Comparison of ENCODE assay signal across 22 mouse cellular contexts in genomic region chr11:6323348-6323747, GRCm38 (mm10). TPM values are rescaled to one million over a fixed set of nuclear protein-coding genes. Genes with fewer than 3 reads are reported as not detected.
DNase-seq lines count a peak whose midpoint lies in the region; ATAC-seq lines count a peak whose summit lies in the region.
"Had no signal": no experiment of that assay in that cellular context is flagged by ENCODE, and none has a peak within 500 bp of the region (broad histone marks: within the 10 kb centered on the region; RNA-seq: fewer than 3 reads in every experiment).

No protein-coding gene starts in this region.

- H3K27me3 ChIP-seq in midbrain, embryonic 11.5 days (ENCODE audit: control insufficient read depth, insufficient read depth, low read length), result no peaks in the 10 kb centered on the region
- H3K27me3 ChIP-seq in midbrain, embryonic 16.5 days (ENCODE audit: control insufficient read depth, insufficient read depth, low read depth, low read length), result no peaks in the 10 kb centered on the region
- H3K27me3 ChIP-seq: embryonic facial prominence, embryonic 12.5 days; forebrain, embryonic 13.5 days; forebrain, embryonic 15.5 days had no signal

- DNase-seq in heart, adult 11 months, result peak; percentile 40
- no peak for DNase-seq in heart, adult 8-10 months (ENCODE audit: low spot score)
- DNase-seq in midbrain, embryonic 11.5 days (ENCODE audit: low spot score, missing footprints), result peak; percentile 54
- no peak for DNase-seq in gastrocnemius, adult 8-10 months (ENCODE audit: low spot score in 2 of 2)
- DNase-seq in spleen, postnatal 14 days (ENCODE audit: low spot score in 2 of 2), result no peak
- DNase-seq: adrenal gland, adult 8-10 months; adrenal gland, postnatal 14 days; adrenal gland, postnatal 36 days; cerebellum, adult 11 months; cerebellum, adult 18-20 months; cerebellum, adult 8-10 months; cerebellum, adult 9-11 months; cerebellum, postnatal 14 days; cerebellum, postnatal 36 days; forebrain, postnatal 0 days had no signal

- H3K27ac ChIP-seq in midbrain, embryonic 11.5 days (ENCODE audit: low read depth, low read length), result no peak overlapping the region
- no peak overlapping the region for H3K27ac ChIP-seq in midbrain, embryonic 16.5 days (ENCODE audit: low read length)
- H3K27ac ChIP-seq: embryonic facial prominence, embryonic 10.5 days; embryonic facial prominence, embryonic 12.5 days; forebrain, embryonic 13.5 days; forebrain, embryonic 15.5 days had no signal

- no peak for ATAC-seq in midbrain, embryonic 11.5 days (ENCODE audit: low FRiP score)
- ATAC-seq in midbrain, embryonic 16.5 days, result no peak
- 0 out of 2 replicates have a peak, but pooled peaks have one; percentile 29 for ATAC-seq in common myeloid progenitor, adult 5-6 weeks (replicated peaks; ENCODE audit: low read depth, poor library complexity, severe bottlenecking)
- peak; percentile 57; the same call in 1 of the 2 replicates for ATAC-seq in megakaryocyte-erythroid progenitor cell, adult 5-6 weeks (replicated peaks; ENCODE audit: low FRiP score, low TSS enrichment, poor library complexity, severe bottlenecking)
- ATAC-seq: forebrain, embryonic 13.5 days; forebrain, embryonic 15.5 days; forebrain, postnatal 0 days had no signal

- no peaks in the 10 kb centered on the region for H3K9me3 ChIP-seq in midbrain, embryonic 11.5 days (ENCODE audit: control insufficient read depth, low read length)
- no peaks in the 10 kb centered on the region for H3K9me3 ChIP-seq in midbrain, embryonic 16.5 days (replicated peaks; ENCODE audit: control insufficient read depth, low read length, poor library complexity, severe bottlenecking)
- H3K9me3 ChIP-seq: embryonic facial prominence, embryonic 10.5 days; embryonic facial prominence, embryonic 12.5 days; forebrain, embryonic 13.5 days; forebrain, embryonic 15.5 days had no signal

- no peak overlapping the region for H3K4me3 ChIP-seq in midbrain, embryonic 11.5 days (ENCODE audit: low read depth, low read length)
- H3K4me3 ChIP-seq in midbrain, embryonic 16.5 days (ENCODE audit: low read depth, low read length), result no peak overlapping the region
- H3K4me3 ChIP-seq: embryonic facial prominence, embryonic 10.5 days; embryonic facial prominence, embryonic 12.5 days; forebrain, embryonic 13.5 days; forebrain, embryonic 15.5 days had no signal

- H3K4me1 ChIP-seq in midbrain, embryonic 11.5 days (ENCODE audit: control insufficient read depth, insufficient read depth, low read length), result no peaks in the 10 kb centered on the region
- H3K4me1 ChIP-seq in midbrain, embryonic 16.5 days (ENCODE audit: control insufficient read depth, insufficient read depth, low read length), result no peaks in the 10 kb centered on the region
- H3K4me1 ChIP-seq: embryonic facial prominence, embryonic 10.5 days; embryonic facial prominence, embryonic 12.5 days; forebrain, embryonic 13.5 days; forebrain, embryonic 15.5 days had no signal

- no peak overlapping the region for H3K4me2 ChIP-seq in midbrain, embryonic 11.5 days
- no peak overlapping the region for H3K4me2 ChIP-seq in midbrain, embryonic 16.5 days (ENCODE audit: low read length)
- H3K4me2 ChIP-seq: embryonic facial prominence, embryonic 12.5 days; forebrain, embryonic 13.5 days; forebrain, embryonic 15.5 days had no signal

- H3K9ac ChIP-seq in midbrain, embryonic 11.5 days (ENCODE audit: low read length), result no peak overlapping the region
- H3K9ac ChIP-seq in midbrain, embryonic 16.5 days (ENCODE audit: low read depth, low read length), result no peak overlapping the region
- H3K9ac ChIP-seq: embryonic facial prominence, embryonic 12.5 days; forebrain, embryonic 13.5 days; forebrain, embryonic 15.5 days; forebrain, postnatal 0 days had no signal

- WGBS in midbrain, embryonic 11.5 days, result 90% methylated on average over 5 of the region's 5 CpGs
- 95% methylated on average over 5 of the region's 5 CpGs for WGBS in midbrain, embryonic 16.5 days

- H3K36me3 ChIP-seq in midbrain, embryonic 11.5 days (ENCODE audit: control insufficient read depth, insufficient read depth, low read length), result no peaks in the 10 kb centered on the region
- peaks cover 4% of the 10 kb centered on the region; the same call in 1 of the 2 replicates for H3K36me3 ChIP-seq in midbrain, embryonic 16.5 days (ENCODE audit: control insufficient read depth, insufficient read depth, low read length)

RNA-seq across cellular contexts. Expression of gene Ogdh, which starts 31.9 kb away (rescaled TPM):
- total RNA-seq in heart, adult 8-10 months (2022), result 1,000 to 10,000 TPM; 1,901 to 2,083 (median 1,945) TPM
- polyA plus RNA-seq in midbrain, embryonic 11.5 days (2014; fragmentation: Nextera tagmentation; extraction: Ambion mirVana), result 80.4 and 81.3 TPM in 2 replicates
- polyA plus RNA-seq in midbrain, embryonic 16.5 days (2015; fragmentation: Nextera tagmentation; extraction: Ambion mirVana), result 125 and 127 TPM in 2 replicates
- total RNA-seq in common myeloid progenitor, adult 5-6 weeks (2017), result 95.6 and 111 TPM in 2 replicates
- 125 and 127 TPM in 2 replicates for total RNA-seq in megakaryocyte-erythroid progenitor cell, adult 5-6 weeks (2014; fragmentation: Nextera tagmentation)
- 70.9 and 91.2 TPM in 2 replicates for total RNA-seq in megakaryocyte-erythroid progenitor cell, adult 5-6 weeks (2017)
- 100 to 1,000 TPM; 653 to 755 (median 701) TPM for total RNA-seq in gastrocnemius, adult 8-10 months (2022)

RNA-seq across cellular contexts. Expression of gene Tmed4, which starts 48.7 kb away (rescaled TPM):
- total RNA-seq in heart, adult 8-10 months (2022), result 100 to 1,000 TPM in 2 of 4 experiments, 10 to 100 TPM in 2; 96.9 to 111 (median 102) TPM
- polyA plus RNA-seq in midbrain, embryonic 11.5 days (2014; fragmentation: Nextera tagmentation; extraction: Ambion mirVana), result 148 and 161 TPM in 2 replicates
- 115 and 118 TPM in 2 replicates for polyA plus RNA-seq in midbrain, embryonic 16.5 days (2015; fragmentation: Nextera tagmentation; extraction: Ambion mirVana)
- total RNA-seq in common myeloid progenitor, adult 5-6 weeks (2017), result 37.5 and 49.2 TPM in 2 replicates
- 18.9 and 35.5 TPM in 2 replicates for total RNA-seq in megakaryocyte-erythroid progenitor cell, adult 5-6 weeks (2014; fragmentation: Nextera tagmentation)
- 18.8 and 25.3 TPM in 2 replicates for total RNA-seq in megakaryocyte-erythroid progenitor cell, adult 5-6 weeks (2017)
- total RNA-seq in gastrocnemius, adult 8-10 months (2022), result 10 to 100 TPM; 64.3 to 69.4 (median 66.1) TPM

RNA-seq across cellular contexts. Expression of gene Ddx56, which starts 55.8 kb away (rescaled TPM):
- total RNA-seq in heart, adult 8-10 months (2022), result 10 to 100 TPM; 22.6 to 23.5 (median 23.0) TPM
- 98.8 and 104 TPM in 2 replicates for polyA plus RNA-seq in midbrain, embryonic 11.5 days (2014; fragmentation: Nextera tagmentation; extraction: Ambion mirVana)
- polyA plus RNA-seq in midbrain, embryonic 16.5 days (2015; fragmentation: Nextera tagmentation; extraction: Ambion mirVana), result 68.9 and 70.1 TPM in 2 replicates
- total RNA-seq in common myeloid progenitor, adult 5-6 weeks (2017), result 40.9 and 43.2 TPM in 2 replicates
- total RNA-seq in megakaryocyte-erythroid progenitor cell, adult 5-6 weeks (2014; fragmentation: Nextera tagmentation), result 59.5 and 69.2 TPM in 2 replicates
- 53.9 and 63.2 TPM in 2 replicates for total RNA-seq in megakaryocyte-erythroid progenitor cell, adult 5-6 weeks (2017)
- total RNA-seq in gastrocnemius, adult 8-10 months (2022), result 10 to 100 TPM; 20.6 to 26.3 (median 21.5) TPM

Comparison
In these comparisons a context has a peak if more than half of its experiments do, and no peak if none do; other contexts are left out.
1. DNase-seq: peak in heart, adult 11 months (single experiment) and midbrain, embryonic 11.5 days (single experiment); none in heart, adult 8-10 months (single experiment), gastrocnemius, adult 8-10 months (0 of 2) and spleen, postnatal 14 days (0 of 2).
2. ATAC-seq: peak in common myeloid progenitor, adult 5-6 weeks (single experiment) and megakaryocyte-erythroid progenitor cell, adult 5-6 weeks (single experiment); none in midbrain, embryonic 11.5 days (single experiment) and midbrain, embryonic 16.5 days (single experiment).